Mouse (Mus musculus) fat pad, adult 2 months (tissue): Measurements from ENCODE around the gene Top2a.

Source experiments
- DNase-seq: peaks from one replicate; pipeline ENCODE4 v3.0.0-alpha.2; 2011; ENCODE audit warnings: low read depth, low spot score; ENCODE audit errors: extremely low read depth

Top2a gene

DNA sequence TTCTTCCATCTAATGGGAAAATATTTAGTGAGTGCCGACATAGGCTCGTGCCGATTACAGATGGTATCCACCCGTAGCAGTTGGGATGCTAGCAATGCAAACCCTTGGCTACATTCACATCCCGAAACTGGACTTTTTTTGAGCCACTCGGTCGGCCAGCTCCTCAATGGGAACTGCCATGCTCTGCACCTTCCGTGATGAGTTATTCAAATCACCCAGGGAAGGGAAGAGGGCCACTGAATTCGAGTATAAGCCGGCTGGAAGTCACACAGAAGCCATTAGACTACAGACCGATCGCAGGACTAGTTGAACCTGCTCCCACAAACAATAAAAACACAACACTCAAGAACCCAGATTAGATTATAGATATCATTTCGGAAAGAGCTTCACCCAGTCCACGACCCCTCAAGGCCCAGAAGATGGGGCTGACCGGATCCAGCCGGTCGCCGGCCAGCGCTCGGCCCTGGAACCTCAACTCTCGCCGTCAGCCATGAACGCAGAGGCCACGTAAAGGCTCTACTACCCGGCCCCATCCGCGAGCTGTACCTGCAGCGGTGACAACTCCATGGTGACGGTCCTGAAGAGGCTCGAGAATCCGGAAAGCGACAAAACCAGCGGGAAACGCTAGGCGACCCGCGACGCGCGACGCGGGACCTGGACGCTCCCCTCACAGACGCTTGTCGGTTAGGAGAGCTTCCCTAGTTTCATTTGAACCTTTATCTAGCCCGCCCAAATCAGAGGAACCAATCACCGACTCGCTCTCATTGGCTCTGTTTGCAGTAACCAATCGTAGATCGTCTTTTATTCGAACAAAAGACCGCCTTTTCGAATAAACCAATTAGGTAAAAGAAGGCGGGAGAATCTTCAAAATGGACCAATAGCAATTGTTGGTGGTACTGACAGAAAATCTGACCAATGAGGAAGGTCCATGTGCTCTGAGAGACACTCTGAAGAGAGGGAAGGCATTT, at the start of gene Top2a:
Gene Top2a (minus strand): TSS at position 690 of the 968 bp plus-strand sequence.
- DNase-seq = peak; percentile 93

DNA sequence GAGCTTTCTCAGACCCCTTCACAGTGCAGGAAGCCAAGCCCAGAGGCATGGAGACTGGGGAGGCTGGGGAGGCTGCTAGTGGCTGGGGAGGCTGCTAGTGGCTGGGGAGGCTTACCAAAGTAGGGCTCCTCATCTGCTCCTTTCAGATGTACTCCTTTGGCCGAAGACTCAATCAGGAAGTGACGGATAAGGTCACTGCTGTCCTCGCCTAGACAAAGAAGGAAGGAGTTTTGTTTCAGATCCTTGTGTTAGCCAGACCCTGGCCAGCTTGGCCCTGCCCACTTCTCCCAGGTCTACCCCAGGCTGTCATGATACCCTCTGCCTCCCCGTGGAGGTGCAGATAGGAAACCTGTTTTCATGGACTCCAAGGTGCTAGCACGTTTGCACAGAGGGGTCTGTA, 49.8 kb upstream of the Top2a start:
- DNase-seq = no peak

DNA sequence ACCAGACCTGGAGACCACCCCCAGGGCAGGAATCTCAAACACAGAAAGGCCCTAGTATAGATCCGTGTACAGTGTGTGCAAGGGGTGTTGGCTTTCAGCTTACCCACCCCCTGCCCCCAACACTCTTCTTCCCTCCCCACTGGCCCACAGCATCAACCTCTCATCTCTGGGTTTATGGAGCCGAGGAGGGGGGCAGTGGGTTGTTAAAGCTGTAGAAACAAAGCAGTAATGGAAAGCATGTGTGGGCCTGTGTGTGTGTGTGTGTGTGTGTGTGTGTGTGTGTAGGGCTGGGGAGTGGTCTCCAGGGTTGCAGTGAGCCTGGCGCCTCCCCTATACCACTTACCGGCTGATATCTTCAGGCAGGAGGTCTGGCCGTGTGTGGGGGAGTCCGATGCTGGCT, 47.9 kb upstream of the Top2a start:
- no peak for DNase-seq

- no peak for DNase-seq
Measured at GRCm38 (mm10) chr11:99068455-99068854, 44.5 kb upstream of the Top2a start.

GRCm38 (mm10) chr11:99067591-99067990, 43.6 kb upstream of the Top2a start:
- no peak for DNase-seq

DNA sequence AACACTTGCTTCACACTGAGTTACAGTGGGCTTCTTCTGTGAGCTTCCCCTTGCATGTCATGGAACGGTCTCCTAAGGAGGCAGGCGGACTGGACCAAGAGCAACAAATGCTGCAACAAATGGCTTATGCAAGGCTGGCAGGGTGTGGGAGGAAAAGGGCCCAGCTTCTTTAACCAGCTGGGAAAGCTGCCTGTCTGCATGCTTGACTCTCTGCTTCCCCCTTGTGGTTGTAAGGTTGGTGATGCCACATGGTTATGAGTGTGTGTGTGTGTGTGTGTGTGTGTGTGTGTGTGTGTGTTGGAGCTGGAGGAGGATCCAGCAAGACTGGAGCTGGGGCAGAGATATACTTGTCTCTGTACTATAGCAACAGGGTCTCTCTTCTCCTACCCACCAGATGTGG, 42.0 kb upstream of the Top2a start:
- DNase-seq = no peak

- DNase-seq = no peak
Measured at GRCm38 (mm10) chr11:99065353-99065752, 41.4 kb upstream of the Top2a start.

- DNase-seq = no peak
Measured at GRCm38 (mm10) chr11:99063406-99064131, 39.6 kb upstream of the Top2a start.

GRCm38 (mm10) chr11:99062661-99063060, 38.7 kb upstream of the Top2a start:
- no peak for DNase-seq

DNA sequence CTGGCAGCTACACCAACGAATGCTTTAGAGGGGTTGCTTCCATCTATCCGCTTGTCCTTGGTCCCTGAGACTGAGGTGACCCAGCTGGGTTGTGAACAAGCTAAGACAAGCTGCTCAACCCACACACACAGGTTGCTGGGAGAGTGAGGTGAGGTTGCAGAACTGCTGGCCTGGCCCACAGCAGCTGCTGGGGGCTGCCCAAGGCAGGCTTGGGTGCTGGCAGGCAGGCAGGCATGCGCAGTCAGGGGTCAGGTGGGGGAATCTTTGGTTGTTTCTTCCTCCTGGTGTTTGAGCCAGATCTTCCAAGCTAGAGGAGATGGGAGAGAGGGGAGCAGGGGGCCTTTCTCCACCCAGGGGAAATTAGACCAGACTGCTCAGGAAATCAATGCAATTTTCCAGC, 36.4 kb upstream of the Top2a start:
- DNase-seq = no peak

DNA sequence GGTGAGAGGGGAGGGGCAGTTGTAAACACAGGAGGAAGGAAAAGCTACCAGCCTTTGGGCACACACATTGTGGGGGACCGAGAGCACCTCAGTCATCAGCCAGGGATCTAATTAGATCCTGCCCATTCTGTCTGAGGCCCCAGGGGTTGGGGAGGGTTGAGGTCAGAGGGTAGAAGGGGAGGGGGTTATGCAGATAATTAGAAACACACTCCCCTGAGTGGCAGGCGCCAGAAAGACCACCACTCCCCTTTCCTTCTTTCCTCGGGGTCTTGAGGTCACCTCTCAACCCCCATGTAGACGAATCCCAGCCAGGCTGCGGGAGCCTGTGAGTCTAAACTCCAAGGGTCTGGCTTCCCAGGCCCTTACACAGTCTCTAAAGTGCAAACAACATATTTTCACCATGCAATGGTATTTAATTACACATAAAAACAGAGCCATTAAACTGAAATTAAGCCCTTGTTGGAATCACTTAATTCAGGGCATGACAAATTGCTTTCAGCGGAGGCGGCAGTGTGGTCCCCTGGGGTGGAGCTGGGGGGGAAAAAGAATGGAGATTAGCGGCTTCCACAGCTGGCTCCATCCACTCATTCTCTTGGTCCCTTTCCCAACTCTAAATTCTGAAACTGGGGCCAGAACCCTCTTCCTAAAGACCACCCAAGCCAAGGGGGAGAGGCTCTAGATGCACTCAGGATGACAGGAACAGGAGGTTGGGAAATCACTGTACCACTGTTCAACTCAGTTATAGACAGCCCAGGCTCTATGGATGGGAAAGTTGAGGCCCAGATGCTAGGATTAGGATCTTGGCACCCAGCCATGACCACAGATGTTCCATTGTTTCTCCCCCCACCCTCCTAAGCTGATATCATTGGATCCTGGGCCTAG, 31.8 kb upstream of the Top2a start:
- no peak for DNase-seq

DNA sequence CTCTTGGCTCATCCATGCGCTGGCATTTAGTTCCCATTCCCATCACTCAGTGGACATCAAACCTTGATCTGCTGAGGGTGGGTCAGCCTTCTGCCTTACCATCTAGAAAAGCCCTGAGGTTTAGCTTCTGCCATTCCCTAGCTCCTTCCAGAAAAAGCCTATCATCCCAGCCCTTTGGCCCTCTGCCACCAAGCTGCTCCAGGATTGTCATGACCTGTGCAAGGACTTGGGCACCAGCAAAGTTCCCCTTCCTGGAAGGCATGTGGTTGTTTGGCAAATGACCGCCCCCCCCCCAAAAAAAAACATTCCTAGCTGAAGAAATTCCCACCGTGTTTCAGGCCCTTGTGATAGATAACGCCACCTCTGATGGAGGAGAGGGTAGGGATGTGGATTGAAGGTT, 31.2 kb upstream of the Top2a start:
- DNase-seq = no peak

DNA sequence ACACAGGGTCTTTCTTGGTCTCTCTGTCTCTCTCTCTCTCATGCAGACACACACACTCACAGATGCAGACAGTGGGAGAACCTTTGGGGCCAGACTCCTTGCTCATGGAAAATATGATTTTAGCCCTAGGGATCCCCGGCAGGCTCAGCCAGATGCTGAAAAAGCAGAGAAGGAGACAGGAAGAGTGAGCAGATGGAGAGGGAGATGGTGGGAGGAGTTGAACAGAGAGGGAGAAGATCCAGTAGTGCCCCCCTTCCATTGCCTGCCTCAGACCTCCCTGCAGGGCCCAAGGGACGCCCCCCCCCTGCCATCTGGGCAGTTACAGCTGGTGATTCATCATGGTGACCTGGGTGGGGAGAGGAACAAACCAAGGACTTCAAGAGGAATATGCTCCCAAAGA, 23.7 kb upstream of the Top2a start:
- DNase-seq = no peak

GRCm38 (mm10) chr11:99047120-99047519, 23.1 kb upstream of the Top2a start:
- DNase-seq = no peak

DNA sequence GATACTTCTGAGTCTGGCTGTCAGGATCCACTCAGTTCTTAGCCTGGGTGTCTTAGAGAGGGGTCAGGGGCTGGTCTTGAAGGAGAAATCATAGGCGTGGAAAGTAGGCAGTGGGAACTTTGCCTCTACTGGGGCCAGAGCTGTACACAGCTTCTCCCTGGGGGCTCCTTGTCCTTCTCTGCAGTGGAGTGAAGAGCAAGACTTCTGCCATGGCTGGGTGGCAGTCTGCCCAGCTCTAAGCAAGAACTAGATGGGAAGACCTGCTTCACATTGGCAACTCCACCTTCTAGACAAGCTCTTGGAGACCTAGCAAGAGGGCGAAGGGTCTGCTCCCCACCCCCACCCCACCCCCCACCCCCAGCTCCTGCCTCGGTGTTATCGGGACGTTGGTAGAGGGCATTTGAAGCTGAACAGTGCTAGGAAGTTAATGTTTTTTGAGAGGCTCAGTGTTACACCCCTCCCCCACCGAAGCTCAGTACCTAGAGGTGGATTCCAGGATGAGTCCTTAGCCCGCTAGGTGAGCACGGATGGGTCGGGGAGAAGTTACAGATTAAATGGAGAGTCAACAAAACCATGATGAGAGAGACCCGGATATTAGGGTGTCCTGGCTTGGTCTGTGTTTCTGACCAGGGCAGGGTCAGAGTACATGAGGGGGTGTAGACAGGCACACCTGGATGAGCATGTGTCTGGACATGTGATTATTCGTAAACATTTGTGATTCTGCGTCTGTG, 21.3 kb upstream of the Top2a start:
- no peak for DNase-seq

- DNase-seq = no peak
Measured at GRCm38 (mm10) chr11:99044306-99044705, 20.3 kb upstream of the Top2a start.

DNA sequence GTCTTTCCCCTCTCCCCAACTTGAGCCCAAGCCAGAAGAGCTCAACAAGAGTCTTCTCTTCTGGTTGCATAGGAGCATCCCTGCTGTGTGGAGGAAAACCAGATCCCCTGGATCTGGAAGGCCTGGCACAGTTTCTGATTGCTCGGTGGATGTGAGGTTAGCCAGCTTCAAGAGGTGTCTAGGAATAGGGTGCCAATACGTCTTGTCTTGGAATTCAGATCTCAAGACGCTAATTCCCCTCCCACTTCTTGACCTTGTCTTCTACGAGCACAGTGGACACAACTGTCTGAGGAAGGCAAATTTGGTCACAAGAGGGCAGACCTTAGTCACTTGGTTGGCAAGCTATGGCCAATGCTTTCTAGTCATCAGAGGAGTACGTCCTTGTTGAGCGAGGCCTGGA, 19.6 kb upstream of the Top2a start:
- no peak for DNase-seq

- no peak for DNase-seq
Measured at GRCm38 (mm10) chr11:99042834-99043431, 18.9 kb upstream of the Top2a start.

- no peak for DNase-seq
Measured at GRCm38 (mm10) chr11:99041841-99042780, 18.1 kb upstream of the Top2a start.
